Mouse (Mus musculus): ENCODE results near the gene Ppp1ca. TPM values are rescaled to one million over a fixed set of nuclear protein-coding genes. Genes with fewer than 3 reads are reported as not detected.

Ppp1ca gene
- polyA plus RNA-seq, 1 experiment from 2014 or later: 745 TPM

GRCm38 (mm10) chr19:4232186-4232572 is 40.3 kb downstream of the Ppp1ca start:
- H3K9me3 ChIP-seq: no peaks in the 10 kb centered on the region
- H3K27ac ChIP-seq: peak overlapping the region; percentile 85
- no peaks in the 10 kb centered on the region for H3K27me3 ChIP-seq (replicated peaks)
- H3K36me3 ChIP-seq: no peaks in the 10 kb centered on the region
- 14% methylated on average over 2 of the region's 2 CpGs for WGBS
- H3K9ac ChIP-seq: peak overlapping the region; percentile 42; the same call in 1 of the 2 replicates
- ATAC-seq (ENCODE audit: insufficient read depth, low FRiP score, low read depth): no peak
- peaks cover 29% of the 10 kb centered on the region for H3K4me1 ChIP-seq
- H3K4me3 ChIP-seq (replicated peaks): peak overlapping the region; percentile 51
- peak overlapping the region; percentile 75 for H3K4me2 ChIP-seq

GRCm38 (mm10) chr19:4232651-4233050 is 40.8 kb downstream of the Ppp1ca start:
- Histone ChIP-seq H3K27me3 (replicated peaks) (no peaks in the 10 kb centered on the region), H3K36me3 (no peaks in the 10 kb centered on the region), H3K4me1 (peaks cover 29% of the 10 kb centered on the region), H3K27ac (0 out of 2 replicates have a peak overlapping the region, but pooled peaks have one; percentile 85), H3K4me3 (replicated peaks) (peak overlapping the region; percentile 51; the same call in 1 of the 2 replicates), H3K9ac (0 out of 2 replicates have a peak overlapping the region, but pooled peaks have one; percentile 42), H3K4me2 (peak overlapping the region; percentile 75; the same call in 1 of the 2 replicates), H3K9me3 (no peaks in the 10 kb centered on the region)
- 83% methylated on average over 7 of the region's 7 CpGs for WGBS
- no peak for ATAC-seq (ENCODE audit: insufficient read depth, low FRiP score, low read depth)

GRCm38 (mm10) chr19:4234548-4234947 is 42.7 kb downstream of the Ppp1ca start:
- Histone ChIP-seq H3K9me3 (no peaks in the 10 kb centered on the region), H3K9ac (no peak overlapping the region), H3K4me1 (peaks cover 19% of the 10 kb centered on the region), H3K36me3 (no peaks in the 10 kb centered on the region), H3K27me3 (replicated peaks) (no peaks in the 10 kb centered on the region), H3K4me3 (replicated peaks) (no peak overlapping the region), H3K4me2 (no peak overlapping the region), H3K27ac (no peak overlapping the region)
- ATAC-seq (ENCODE audit: insufficient read depth, low FRiP score, low read depth): no peak
- WGBS: 62% methylated on average over 4 of the region's 4 CpGs

GRCm38 (mm10) chr19:4240247-4240668 is 48.4 kb downstream of the Ppp1ca start:
- H3K4me3 ChIP-seq (replicated peaks): no peak overlapping the region
- no peak overlapping the region for H3K9ac ChIP-seq
- no peak overlapping the region for H3K27ac ChIP-seq
- H3K9me3 ChIP-seq: no peaks in the 10 kb centered on the region
- 45% methylated on average over 8 of the region's 8 CpGs for WGBS
- no peak for ATAC-seq (ENCODE audit: insufficient read depth, low FRiP score, low read depth)
- H3K36me3 ChIP-seq: no peaks in the 10 kb centered on the region
- H3K4me1 ChIP-seq: no peaks in the 10 kb centered on the region
- no peaks in the 10 kb centered on the region for H3K27me3 ChIP-seq (replicated peaks)
- no peak overlapping the region for H3K4me2 ChIP-seq

- H3K36me3 ChIP-seq: no peaks in the 10 kb centered on the region
- H3K4me2 ChIP-seq: no peak overlapping the region
- H3K9me3 ChIP-seq: no peaks in the 10 kb centered on the region
- H3K27me3 ChIP-seq (replicated peaks): no peaks in the 10 kb centered on the region
- ATAC-seq (ENCODE audit: insufficient read depth, low FRiP score, low read depth): no peak
- no peak overlapping the region for H3K27ac ChIP-seq
- H3K9ac ChIP-seq: no peak overlapping the region
- H3K4me1 ChIP-seq: no peaks in the 10 kb centered on the region
- H3K4me3 ChIP-seq (replicated peaks): no peak overlapping the region
- 68% methylated on average over 3 of the region's 3 CpGs for WGBS
Observed at GRCm38 (mm10) chr19:4242416-4242815, 50.6 kb downstream of the Ppp1ca start.

GRCm38 (mm10) chr19:4244775-4245174 is 52.9 kb downstream of the Ppp1ca start:
- Histone ChIP-seq H3K9ac (no peak overlapping the region), H3K36me3 (no peaks in the 10 kb centered on the region), H3K27ac (no peak overlapping the region), H3K4me1 (no peaks in the 10 kb centered on the region), H3K4me3 (replicated peaks) (no peak overlapping the region), H3K9me3 (no peaks in the 10 kb centered on the region), H3K4me2 (no peak overlapping the region), H3K27me3 (replicated peaks) (no peaks in the 10 kb centered on the region)
- no peak for ATAC-seq (ENCODE audit: insufficient read depth, low FRiP score, low read depth)
- 72% methylated on average over 6 of the region's 6 CpGs for WGBS

Small RNAs within 50 kb of the gene (microRNA-seq; reads per million reads assigned to microRNA genes)
- not detected for gene Gm26115

Other genes with a start within 250 kb of the Ppp1ca start
- 0.06 and 0.12 TPM in 2 replicates for gene Aldh3b3, start 233.4 kb upstream of the Ppp1ca start, polyA plus RNA-seq (2015; fragmentation: Nextera tagmentation; extraction: Ambion mirVana)
- 14.6 and 22.8 TPM in 2 replicates for gene Aldh3b2, start 219.7 kb upstream of the Ppp1ca start, polyA plus RNA-seq (2015; fragmentation: Nextera tagmentation; extraction: Ambion mirVana)
- gene Acy3, start 205.5 kb upstream of the Ppp1ca start, polyA plus RNA-seq (2015; fragmentation: Nextera tagmentation; extraction: Ambion mirVana): 9.2 and 9.8 TPM in 2 replicates
- 0.21 and 0.31 TPM in 2 replicates for gene Tbx10, start 199.3 kb upstream of the Ppp1ca start, polyA plus RNA-seq (2015; fragmentation: Nextera tagmentation; extraction: Ambion mirVana)
- 32.2 and 33.6 TPM in 2 replicates for gene Nudt8, start 191.5 kb upstream of the Ppp1ca start, polyA plus RNA-seq (2015; fragmentation: Nextera tagmentation; extraction: Ambion mirVana)
- 3.5 and 3.8 TPM in 2 replicates for gene Gm49405, start 191.4 kb upstream of the Ppp1ca start, polyA plus RNA-seq (2015; fragmentation: Nextera tagmentation; extraction: Ambion mirVana)
- 4.0 and 4.5 TPM in 2 replicates for gene Doc2g, start 188.8 kb upstream of the Ppp1ca start, polyA plus RNA-seq (2015; fragmentation: Nextera tagmentation; extraction: Ambion mirVana)
- 198 and 218 TPM in 2 replicates for gene Ndufv1, start 179.3 kb upstream of the Ppp1ca start, polyA plus RNA-seq (2015; fragmentation: Nextera tagmentation; extraction: Ambion mirVana)
- gene Gstp1, start 154.1 kb upstream of the Ppp1ca start, polyA plus RNA-seq (2015; fragmentation: Nextera tagmentation; extraction: Ambion mirVana): 711 and 842 TPM in 2 replicates
- gene Gstp2, start 146.0 kb upstream of the Ppp1ca start, polyA plus RNA-seq (2015; fragmentation: Nextera tagmentation; extraction: Ambion mirVana): 13.2 and 19.1 TPM in 2 replicates
- gene Gstp3, start 132.5 kb upstream of the Ppp1ca start, polyA plus RNA-seq (2015; fragmentation: Nextera tagmentation; extraction: Ambion mirVana): 3.3 and 7.1 TPM in 2 replicates
- 3.1 and 3.6 TPM in 2 replicates for gene Cabp2, start 110.5 kb upstream of the Ppp1ca start, polyA plus RNA-seq (2015; fragmentation: Nextera tagmentation; extraction: Ambion mirVana)
- 121 and 130 TPM in 2 replicates for gene Cdk2ap2, start 94.9 kb upstream of the Ppp1ca start, polyA plus RNA-seq (2015; fragmentation: Nextera tagmentation; extraction: Ambion mirVana)
- 12.9 and 16.2 TPM in 2 replicates for gene Pitpnm1, start 92.1 kb upstream of the Ppp1ca start, polyA plus RNA-seq (2015; fragmentation: Nextera tagmentation; extraction: Ambion mirVana)
- 79.0 and 91.0 TPM in 2 replicates for gene Aip, start 66.2 kb upstream of the Ppp1ca start, polyA plus RNA-seq (2015; fragmentation: Nextera tagmentation; extraction: Ambion mirVana)
- gene Gpr152, start 52.3 kb upstream of the Ppp1ca start, polyA plus RNA-seq (2015; fragmentation: Nextera tagmentation; extraction: Ambion mirVana): not detected in 2 replicates
- gene Cabp4, start 48.0 kb upstream of the Ppp1ca start, polyA plus RNA-seq (2015; fragmentation: Nextera tagmentation; extraction: Ambion mirVana): 0.13 and 0.19 TPM in 2 replicates
- 164 and 180 TPM in 2 replicates for gene Coro1b, start 43.4 kb upstream of the Ppp1ca start, polyA plus RNA-seq (2015; fragmentation: Nextera tagmentation; extraction: Ambion mirVana)
- 6.4 and 7.5 TPM in 2 replicates for gene Ptprcap, start 38.5 kb upstream of the Ppp1ca start, polyA plus RNA-seq (2015; fragmentation: Nextera tagmentation; extraction: Ambion mirVana)
- 44.7 and 49.5 TPM in 2 replicates for gene Rps6kb2, start 28.7 kb upstream of the Ppp1ca start, polyA plus RNA-seq (2015; fragmentation: Nextera tagmentation; extraction: Ambion mirVana)
- gene Carns1, start 16.6 kb upstream of the Ppp1ca start, polyA plus RNA-seq (2015; fragmentation: Nextera tagmentation; extraction: Ambion mirVana): 1.5 and 2.0 TPM in 2 replicates
- 3.0 and 4.0 TPM in 2 replicates for gene Tbc1d10c, start 781 bp upstream of the Ppp1ca start, polyA plus RNA-seq (2015; fragmentation: Nextera tagmentation; extraction: Ambion mirVana)
- gene Rad9a, start 9.6 kb downstream of the Ppp1ca start, polyA plus RNA-seq (2015; fragmentation: Nextera tagmentation; extraction: Ambion mirVana): 25.4 and 27.4 TPM in 2 replicates
- 5.4 and 6.2 TPM in 2 replicates for gene Clcf1, start 22.2 kb downstream of the Ppp1ca start, polyA plus RNA-seq (2015; fragmentation: Nextera tagmentation; extraction: Ambion mirVana)
- gene AC109138.7, start 22.3 kb downstream of the Ppp1ca start, polyA plus RNA-seq (2015; fragmentation: Nextera tagmentation; extraction: Ambion mirVana): not detected in 2 replicates
- gene Pold4, start 39.8 kb downstream of the Ppp1ca start, polyA plus RNA-seq (2015; fragmentation: Nextera tagmentation; extraction: Ambion mirVana): 26.7 and 36.4 TPM in 2 replicates
- 27.6 and 32.6 TPM in 2 replicates for gene Ssh3, start 77.1 kb downstream of the Ppp1ca start, polyA plus RNA-seq (2015; fragmentation: Nextera tagmentation; extraction: Ambion mirVana)
- gene Ankrd13d, start 91.1 kb downstream of the Ppp1ca start, polyA plus RNA-seq (2015; fragmentation: Nextera tagmentation; extraction: Ambion mirVana): 9.5 TPM in 2 replicates
- gene Grk2, start 114.2 kb downstream of the Ppp1ca start, polyA plus RNA-seq (2015; fragmentation: Nextera tagmentation; extraction: Ambion mirVana): 18.5 and 18.7 TPM in 2 replicates
- 37.2 and 44.7 TPM in 2 replicates for gene Kdm2a, start 206.2 kb downstream of the Ppp1ca start, polyA plus RNA-seq (2015; fragmentation: Nextera tagmentation; extraction: Ambion mirVana)
- gene Rhod, start 247.4 kb downstream of the Ppp1ca start, polyA plus RNA-seq (2015; fragmentation: Nextera tagmentation; extraction: Ambion mirVana): 24.1 and 32.0 TPM in 2 replicates